Mouse (Mus musculus) monocyte, adult 2 months (primary cell): ENCODE results near the gene Epha3.

Source experiments
- DNase-seq, 2 experiments: peaks; one replicate each; pipeline ENCODE4 v3.0.0; 2022; ENCODE audit warnings: low spot score in 2 of 2, low read depth in 1 of 2

Gene Epha3

DNA sequence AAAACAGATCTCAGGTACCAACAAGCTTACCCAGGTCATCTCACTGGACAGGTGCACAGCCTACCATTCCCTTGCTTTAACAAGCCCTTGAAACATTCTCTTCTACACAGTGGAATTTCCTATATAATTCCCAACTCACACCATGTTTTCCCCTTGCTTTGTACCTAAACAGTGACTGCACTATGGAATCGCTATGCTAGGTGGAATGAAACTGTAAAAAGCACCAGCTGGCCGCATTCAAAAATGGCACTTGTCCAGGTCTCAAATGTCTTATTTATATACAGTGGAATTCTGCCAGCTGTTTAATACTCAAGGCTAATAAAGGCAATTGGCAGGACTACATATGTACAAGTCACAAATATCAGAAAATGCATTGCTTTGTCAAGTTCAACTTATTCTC is 71.9 kb downstream of the Epha3 start:
- DNase-seq = no peak

DNA sequence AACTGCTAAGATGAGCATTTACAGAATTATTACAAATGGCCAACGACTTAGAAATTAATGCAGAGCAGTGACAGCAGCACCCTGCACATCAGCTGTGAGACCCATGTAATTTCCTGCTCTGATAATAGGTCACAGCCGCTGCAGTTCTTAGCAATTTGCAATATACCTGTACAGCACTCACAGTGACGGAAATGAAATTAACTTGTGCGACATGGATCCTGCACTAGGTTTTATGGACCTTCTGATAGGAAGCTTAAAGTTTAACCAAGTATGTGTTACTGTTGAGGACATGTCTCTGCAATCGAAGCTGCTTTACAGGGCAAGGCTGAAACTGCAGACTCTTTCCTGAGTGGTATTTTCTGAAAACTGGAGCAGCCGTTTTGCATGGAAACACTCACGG is 80.4 kb downstream of the Epha3 start:
- no peak for DNase-seq

DNA sequence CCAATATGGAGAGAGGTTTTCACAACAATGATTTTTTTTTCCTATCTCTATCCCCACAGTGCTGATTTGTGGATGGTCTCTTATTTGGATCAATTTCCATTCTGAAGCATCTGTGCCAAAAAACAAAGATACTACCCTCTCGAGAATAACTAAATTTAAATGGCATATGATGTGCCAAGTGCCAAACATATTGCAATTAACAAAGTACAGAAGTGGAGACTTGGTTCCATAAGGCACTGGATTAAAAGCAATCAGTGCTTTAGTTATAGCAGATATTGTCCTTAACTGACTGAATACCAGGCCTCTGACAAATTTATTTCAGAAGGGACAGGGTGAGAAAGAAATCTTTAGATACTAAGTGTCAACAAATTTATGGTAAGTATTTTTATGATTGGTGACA is 81.9 kb downstream of the Epha3 start:
- no peak for DNase-seq

DNA sequence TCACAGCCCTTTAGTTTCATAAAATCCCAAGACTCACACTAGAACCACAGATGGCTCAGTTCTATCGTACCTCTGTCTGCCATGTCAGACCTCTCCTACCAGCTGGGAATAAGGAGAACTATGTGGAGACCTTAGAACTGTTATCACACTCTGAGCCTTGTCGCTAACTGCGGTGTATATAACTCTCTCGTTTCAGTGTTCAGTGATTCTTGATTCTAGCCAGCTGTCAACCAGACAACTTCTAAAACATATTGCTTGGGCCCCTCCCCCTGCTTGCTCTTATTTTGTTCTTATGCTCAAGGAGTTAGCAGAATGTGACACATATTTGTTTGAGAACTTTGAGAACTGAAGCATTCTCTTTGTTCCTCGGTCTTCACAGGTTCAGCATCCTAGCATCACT is 83.8 kb downstream of the Epha3 start:
- no peak for DNase-seq

DNA sequence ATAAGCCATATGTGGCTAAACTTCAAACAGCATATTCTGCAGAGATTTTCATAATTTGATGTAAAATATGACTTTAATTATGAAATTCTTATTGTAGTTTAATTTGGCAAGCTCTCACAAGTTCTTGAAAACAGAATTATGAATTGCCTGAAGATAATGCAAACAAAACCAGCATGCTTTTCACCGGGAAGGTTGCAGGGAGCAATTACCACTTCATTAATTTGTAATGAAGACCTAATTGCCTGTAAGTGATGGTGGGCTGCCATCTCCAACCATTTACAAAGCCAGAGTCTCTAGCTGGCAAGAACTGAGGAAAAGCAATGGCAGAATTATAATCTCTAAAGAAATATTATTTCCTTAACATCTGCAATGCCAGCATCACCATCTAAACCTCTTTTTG is 86.2 kb downstream of the Epha3 start:
- DNase-seq = no peak

DNA sequence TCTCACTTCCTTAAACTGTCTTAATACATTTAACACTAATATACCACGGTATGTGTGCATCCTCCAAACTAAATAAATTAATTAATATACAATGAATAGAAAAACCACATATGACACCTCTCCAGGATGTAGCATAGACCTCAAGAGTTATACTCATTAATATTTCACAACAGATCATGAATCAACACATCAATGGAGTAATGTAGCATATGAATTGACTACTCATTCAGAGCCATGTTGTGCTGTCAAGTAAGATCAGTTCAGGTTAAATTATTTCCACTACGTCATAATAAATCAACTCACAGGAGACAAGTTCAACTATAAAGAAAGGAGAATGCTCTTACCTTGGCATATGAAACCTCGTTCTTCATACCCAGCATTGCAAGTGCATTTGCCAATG is 91.4 kb downstream of the Epha3 start:
- no peak for DNase-seq

DNA sequence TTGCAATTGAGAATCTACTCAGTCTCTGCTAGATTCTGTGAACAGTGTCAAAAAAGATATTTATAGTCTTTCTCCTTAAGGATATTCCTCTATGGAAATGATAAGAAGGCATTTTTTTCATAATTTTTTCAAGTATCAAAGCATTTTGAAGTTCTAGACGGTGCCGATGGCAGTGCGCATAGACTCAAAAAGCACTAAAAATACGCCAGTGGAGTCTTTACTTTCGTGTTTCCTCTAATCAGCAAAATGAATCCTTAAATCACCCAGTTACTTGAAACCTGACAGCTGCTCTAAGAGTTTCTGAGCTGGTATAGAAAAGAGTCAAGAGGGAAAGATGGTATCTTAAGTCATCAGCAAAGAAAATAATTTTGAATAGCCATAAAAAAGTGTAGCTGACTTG is 96.4 kb downstream of the Epha3 start:
- DNase-seq = no peak

DNA sequence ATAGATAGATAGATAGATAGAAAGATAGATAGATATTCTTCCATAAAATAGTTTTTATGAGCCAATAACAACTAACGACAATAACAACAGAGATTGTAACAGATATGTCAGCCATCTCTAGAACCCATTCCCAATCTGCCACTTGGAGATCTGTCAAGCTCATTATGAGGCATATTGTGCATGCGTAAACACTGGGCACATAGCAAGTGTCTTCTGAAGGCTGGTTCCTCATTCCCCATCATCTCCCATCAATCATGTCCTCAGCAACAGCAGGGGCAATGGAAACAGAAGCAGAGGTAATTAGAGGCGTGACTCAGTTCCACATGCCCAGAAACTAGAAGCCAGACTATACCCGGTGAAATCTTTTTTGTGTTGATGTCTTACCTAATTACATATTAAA is 102.8 kb downstream of the Epha3 start:
- no peak for DNase-seq

DNA sequence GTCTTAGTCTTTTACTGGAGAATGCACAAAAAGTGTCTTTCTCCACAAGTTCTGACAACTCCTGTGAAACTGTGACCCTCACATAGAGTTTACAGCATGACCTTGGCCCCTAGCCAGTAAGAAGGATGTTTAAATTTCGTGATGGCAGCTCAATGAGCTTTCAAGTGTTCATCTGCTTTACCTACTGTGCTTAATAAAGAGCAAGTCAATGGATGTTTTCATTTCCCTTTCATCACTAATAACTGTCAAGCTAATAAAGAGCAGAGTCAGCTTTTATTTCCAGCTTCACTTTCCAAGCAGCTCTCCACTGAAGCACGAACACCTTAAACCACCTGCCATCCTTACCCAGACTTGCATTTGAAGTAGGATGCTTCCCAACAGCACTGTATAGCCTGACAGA is 103.9 kb downstream of the Epha3 start:
- no peak for DNase-seq

DNA sequence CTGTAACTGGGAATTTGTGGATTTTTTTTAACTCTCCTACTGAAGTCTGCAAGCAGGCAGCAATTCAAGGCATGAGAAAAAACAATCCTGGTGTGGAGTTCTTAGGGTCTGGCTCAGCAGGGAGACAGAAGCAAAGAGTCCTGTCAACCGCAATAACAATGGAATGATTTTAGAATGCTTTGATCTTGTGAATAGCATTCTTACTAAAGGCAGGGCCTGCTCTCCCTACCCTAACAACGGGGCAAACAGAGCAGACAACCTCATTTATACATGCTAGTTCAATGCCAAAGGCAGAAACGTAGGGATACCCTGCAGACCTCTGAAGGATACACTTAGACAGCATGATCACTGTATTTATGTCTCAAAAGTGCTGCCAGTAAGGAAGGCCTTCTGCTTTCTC is 110.9 kb downstream of the Epha3 start:
- DNase-seq = no peak

DNA sequence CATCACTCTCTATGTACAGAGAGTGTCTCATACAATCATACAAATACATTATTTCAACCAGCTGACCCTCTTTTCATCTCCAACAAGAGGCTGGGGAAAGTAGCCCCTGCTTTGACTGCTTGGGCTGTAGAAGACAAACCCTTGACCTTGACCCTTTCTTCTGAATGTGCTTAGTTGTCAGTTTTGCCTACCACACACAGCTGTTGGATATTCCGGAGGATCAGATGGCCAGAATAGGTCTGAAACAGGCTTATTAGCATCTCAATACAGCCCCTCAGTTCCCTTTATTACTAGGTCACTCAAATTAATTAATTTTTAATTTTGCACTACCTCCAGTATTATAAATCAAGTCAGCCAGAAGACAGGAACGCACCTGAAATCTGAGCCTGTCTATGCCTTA is 116.2 kb downstream of the Epha3 start:
- DNase-seq = no peak

DNA sequence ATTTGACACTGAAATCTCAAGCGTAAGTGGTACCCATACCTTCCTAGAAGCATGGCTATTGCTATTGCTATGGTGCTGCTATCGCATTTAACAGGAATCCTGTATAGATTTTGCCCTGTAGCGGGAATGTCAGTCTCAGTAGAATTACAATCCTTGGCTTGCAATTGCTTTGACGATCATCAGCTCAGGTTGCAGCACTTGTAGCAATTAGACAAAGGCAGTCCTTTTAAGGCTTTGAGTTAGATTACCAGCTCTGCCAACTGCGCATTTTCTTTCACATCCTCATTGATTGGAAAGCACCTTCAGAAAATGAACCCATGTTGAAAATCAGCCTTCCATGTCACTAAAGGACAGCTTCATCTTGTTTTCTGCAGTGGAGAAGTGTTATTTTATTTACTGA is 118.5 kb downstream of the Epha3 start:
- no peak for DNase-seq

DNA sequence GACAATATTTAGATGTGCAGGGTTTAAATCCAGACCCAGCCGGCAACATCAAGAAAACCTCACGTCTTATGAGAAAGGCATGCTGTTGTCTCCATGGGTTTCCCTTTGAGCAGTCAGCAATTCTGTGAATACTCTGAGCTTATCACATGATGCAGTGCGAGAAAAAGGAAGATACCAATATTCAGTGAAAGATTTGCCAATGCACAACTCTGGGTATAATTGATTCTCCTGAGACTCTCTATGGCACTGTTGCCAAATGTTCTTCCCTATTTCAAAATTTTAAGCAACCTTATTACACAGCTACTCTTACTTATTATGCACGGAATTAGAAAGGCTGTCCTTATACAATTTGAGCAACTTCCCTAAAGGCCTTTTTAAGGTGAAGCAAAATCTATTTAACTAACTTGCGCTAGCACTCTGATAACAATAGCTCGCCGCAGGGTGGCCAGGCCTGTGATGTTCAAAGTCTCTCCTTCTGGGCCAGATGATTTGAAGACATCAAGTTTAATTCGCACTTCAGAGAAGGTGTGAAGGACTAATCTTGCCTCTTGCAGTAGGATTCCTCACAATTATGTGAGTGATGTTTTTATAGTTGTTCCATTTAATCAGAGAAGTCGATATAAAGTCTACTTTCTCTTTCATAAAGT is 120.6 kb downstream of the Epha3 start:
- no peak for DNase-seq

DNA sequence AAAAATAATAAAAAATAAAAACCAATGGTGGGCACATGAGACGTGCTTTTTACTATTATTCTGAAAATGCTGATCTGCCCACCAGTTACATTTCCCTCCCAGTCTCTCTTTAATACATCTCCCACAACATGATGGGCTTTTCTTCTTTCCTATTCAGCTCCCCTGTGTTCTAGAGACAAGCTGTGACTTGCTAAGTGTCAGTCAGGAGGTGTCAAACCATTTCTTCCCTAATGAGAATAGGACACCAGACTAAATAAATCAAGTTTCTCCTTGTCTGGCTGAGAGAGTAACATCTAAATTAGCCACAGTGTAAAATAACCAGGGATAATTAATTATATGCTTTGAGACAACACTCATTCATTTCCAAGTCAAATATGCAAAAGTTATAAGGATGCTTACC is 144.7 kb downstream of the Epha3 start:
- no peak for DNase-seq

DNA sequence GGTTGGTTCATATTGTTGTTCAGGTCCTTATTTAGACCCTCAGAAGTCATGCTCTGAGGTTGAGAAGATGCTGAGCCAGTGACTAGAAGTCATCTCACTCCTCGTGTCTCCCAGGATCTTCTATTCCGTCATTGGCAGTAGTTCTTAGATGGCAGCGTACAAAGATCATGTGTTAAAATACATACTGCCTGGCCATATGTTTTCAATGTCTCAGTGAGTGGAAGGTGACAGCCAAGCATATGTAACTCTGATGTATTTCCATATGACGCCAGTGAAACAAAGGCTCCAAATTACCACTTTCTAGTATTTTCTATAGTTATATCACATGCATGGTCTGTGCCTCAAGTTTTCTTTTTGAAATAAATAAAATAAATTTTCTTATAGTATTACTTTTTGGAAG is 146.7 kb downstream of the Epha3 start:
- DNase-seq = no peak

DNA sequence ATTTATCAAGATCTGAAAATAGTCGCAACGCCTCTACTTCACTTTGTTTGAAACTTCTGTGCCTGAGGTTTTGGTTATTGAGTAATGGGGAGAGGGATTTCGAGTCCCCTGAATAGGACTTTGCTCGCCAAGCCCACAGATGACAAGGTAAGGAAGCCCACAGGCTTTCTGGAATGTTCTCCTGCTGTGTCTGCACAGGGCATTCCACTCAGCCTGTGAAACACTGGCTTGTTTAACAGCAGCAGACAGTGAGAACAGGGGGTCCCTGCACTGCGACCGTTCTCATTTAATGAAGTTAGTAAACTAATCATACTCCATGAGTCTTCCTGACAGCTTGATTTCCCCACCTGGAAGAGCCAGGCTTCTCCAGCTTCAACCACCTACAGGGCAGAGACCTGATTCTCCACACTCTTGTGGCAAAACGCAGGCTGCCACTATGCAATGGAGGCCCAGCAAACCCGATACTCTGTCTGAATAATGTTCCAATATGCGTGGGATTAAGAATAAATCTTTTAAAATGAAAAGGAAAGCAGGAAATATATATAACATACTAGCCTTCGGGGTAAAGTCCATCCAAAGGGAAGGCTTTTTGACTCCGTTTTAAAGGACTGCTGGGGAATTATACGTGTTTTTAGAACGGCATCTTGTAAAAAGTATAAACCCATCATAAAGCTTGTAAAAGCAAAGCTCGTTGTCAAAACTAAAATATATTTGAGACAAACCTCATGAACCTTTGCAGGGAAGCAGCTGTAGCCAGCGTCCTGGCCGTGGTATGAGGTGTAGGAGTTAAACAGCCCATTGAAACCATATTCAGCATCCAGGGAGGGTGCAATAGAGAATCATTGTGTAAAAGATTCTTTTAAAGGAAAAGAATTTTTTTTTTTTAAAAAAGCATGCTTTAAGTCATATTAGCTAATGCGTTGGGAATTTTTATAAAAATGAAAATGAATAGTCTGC is 156.8 kb downstream of the Epha3 start:
- no peak for DNase-seq

DNA sequence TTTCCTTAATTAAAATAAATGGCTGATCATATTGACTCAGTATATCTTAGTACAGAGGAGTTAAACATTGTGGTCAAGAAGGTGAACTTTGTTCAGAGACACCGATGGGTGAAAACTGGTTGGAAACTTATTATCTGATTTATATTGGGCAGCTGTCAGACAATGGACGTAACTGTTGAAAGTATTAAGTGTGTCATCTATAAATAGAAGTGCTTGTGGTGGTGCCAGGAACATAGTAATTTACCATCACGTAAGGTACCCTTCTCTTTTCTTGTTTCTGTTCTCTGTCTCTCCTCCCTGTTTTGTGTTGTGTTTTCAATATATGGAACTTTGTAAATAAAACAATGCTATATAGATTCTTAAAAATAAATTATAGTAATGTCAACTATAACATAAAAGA is 174.6 kb downstream of the Epha3 start:
- no peak for DNase-seq

DNA sequence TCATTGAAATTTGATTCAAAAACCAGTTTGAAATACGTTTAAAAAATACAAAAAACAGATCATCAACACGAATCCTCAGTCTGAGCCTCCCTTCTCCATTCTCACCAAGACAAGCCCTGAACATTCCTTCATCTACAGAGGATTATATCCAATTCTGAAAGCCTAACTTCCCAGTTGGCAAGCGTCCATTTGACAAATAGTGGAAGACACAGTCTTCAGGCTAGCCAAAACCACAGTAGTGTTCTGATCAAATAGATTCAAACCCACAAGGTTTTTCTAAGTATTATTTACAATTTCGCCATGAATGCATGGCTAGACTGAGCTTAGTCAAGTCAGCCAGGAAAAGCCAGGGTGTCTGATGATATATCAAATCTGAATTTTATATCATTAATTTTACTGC is 179.8 kb downstream of the Epha3 start:
- no peak for DNase-seq

DNA sequence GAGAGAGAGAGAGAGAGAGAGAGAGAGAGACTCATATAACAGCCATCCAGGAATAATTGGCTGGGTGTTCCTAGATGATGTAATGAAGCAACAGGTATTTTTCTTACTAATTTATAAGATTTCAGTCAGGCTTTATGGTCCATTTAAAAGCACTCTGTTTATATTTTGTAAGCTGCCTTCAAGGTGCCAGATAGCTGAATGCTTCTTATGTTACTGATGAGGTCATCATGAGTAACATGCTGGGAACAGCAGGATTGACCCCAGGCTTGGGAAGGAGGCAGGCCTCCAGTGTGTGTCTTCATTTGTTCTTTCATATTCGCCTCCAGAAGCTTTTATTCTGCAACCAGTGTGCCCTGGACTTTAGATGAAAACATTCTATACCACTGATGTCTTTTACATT is 189.5 kb downstream of the Epha3 start:
- no peak for DNase-seq

DNA sequence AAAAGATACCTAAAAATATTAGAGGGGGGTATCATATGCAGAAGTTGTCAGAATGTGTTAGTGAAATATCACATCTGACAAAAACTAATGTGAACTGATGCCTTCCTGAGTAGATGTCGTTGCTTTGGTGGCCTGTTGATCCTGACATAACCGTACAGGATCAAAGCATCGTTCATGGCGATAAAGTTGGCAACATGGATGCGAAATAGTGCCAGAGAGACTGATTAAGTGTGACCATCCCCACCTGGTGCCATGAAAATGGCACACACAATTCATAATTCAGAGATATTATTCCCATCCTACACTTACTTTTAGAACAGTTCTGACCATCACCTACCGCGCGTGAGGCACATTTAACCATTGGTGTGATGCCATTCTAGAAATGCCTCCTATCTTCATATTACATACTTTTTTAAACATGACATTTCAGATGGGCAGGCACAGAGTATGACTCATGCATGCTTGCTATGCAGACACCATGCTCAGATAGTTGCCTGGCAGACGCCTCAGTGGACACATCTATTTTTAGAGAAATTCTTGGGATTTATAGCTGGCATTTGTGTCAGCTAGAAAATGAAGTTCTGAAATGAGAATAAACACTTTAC is 190.6 kb downstream of the Epha3 start:
- no peak for DNase-seq

DNA sequence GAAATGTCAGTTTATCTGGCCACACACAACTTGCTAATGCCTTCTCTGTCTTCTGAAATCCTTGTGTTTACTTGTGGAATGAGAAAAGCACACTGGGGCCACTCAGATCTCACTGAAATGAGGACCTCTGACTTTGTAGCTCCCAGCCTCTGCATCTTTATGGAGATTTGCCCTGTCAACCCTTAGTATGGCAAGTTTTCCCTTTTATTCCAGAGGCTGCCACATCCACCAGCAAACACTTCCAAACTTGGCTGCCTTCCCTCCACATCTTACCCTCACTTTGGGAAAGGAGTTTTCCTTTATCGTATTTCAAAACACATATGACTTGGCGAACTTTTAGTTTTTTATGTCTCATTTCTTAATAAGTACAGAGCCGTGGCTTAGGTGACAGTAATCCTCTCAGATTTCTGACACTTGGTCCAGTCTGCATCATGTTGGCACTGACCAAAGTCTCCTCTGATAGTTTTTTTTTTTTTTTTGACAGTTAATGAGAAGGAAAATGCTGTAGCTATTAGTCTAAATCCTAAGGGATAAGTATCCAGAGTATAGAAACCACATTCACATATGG is 198.0 kb downstream of the Epha3 start:
- no peak for DNase-seq
